Mouse (Mus musculus) induced T-regulatory cell, adult 2 months (primary cell): ENCODE results near the gene Jmjd1c.
A peak's percentile ranks its signal among the peaks of the same experiment; 100 is the strongest.

Experiments
- DNase-seq: peaks from one replicate; pipeline ENCODE4 v3.0.0-alpha.2; 2012; ENCODE audit warnings: low read depth

Jmjd1c gene

GRCm38 (mm10) chr10:67104543-67104942, 8.6 kb downstream of the Jmjd1c start:
- no peak for DNase-seq

- no peak for DNase-seq
These were observed 9.6 kb downstream of the Jmjd1c start for GRCm38 (mm10) chr10:67105331-67106217.

- no peak for DNase-seq
These were observed 10.5 kb downstream of the Jmjd1c start for GRCm38 (mm10) chr10:67106400-67106799.

GRCm38 (mm10) chr10:67107017-67107761, 11.3 kb downstream of the Jmjd1c start:
- DNase-seq, result no peak

GRCm38 (mm10) chr10:67108096-67108495, 12.2 kb downstream of the Jmjd1c start:
- DNase-seq, result no peak

GRCm38 (mm10) chr10:67109635-67110034, 13.7 kb downstream of the Jmjd1c start:
- DNase-seq, result no peak

DNA sequence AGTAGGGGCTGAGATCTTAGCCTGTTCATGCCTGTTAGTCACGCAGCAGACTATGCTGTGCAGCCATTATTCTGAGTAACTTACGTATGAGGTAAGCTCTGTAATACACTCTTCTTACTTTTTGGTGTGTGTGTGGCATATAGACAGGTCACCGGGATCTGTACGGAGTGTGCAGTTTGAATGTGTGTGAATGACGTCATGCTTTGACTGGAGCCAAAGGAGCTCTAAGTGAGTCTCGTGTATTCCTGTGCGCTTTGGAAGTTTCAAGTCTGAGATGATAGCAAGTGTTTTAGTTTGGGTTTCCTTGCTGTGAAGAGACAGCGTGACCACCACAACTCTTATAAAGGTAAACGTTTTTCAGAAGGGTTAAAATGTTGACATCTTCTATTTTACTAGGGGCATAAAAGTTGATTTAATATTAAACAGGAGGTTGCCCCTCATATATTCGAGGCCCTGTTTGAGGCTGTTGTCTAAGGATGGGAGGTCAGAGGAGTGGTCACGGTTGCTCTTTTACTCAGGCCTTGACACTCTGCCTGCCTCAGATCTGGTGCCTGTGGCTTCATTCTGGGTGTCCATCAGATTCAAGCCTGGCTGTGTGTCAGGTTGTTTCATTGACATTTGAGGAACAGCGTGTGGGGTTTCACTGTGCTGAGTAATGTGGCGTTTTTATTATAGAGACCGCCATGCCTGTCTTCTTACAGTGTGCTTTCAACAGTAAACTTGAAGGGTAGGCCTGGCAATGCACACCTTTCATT, 15.3 kb downstream of the Jmjd1c start:
- DNase-seq, result no peak

DNA sequence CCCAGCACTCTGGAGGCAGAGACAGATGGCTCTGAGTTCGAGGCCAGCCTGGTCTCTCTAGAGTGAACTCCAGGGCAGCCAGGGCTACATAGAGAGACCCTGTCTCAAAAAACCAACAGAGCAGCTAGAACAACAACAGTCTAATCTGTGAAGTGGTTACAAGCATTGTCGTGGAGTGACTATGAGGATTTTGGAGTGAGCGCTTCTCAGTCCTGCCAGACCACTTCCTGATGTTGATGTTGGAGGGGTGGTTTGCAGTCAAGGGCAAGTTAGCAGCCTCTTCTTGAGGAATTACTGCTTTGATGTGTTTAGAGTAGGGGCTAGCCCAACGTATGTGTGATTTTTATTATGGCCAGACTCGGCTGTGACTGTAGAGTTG, 15.9 kb downstream of the Jmjd1c start:
- DNase-seq, result peak; percentile 59

- peak; percentile 55 for DNase-seq
These were observed 17.0 kb downstream of the Jmjd1c start for GRCm38 (mm10) chr10:67112967-67113366.

DNA sequence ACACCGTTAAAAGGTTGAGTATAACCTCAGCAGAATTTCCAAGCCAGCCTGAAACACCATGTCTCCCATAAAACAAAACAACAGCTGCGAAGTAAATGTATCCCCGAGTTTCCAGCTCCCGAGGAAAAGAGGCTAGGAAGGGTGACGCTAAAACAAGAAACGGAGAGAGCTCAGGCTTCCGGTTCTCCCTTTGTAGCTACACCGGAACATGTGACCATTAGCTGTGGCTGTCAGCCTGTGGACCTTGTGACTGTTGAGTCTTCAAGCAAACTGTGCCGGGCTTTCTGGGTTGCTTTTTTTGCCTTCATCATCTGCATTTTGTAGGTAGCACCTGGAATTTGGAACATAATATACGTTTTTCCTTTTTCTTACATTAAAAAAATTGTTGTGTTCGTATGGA, 17.9 kb downstream of the Jmjd1c start:
- no peak for DNase-seq

GRCm38 (mm10) chr10:67115115-67115514, 19.2 kb downstream of the Jmjd1c start:
- DNase-seq, result peak; percentile 51

DNA sequence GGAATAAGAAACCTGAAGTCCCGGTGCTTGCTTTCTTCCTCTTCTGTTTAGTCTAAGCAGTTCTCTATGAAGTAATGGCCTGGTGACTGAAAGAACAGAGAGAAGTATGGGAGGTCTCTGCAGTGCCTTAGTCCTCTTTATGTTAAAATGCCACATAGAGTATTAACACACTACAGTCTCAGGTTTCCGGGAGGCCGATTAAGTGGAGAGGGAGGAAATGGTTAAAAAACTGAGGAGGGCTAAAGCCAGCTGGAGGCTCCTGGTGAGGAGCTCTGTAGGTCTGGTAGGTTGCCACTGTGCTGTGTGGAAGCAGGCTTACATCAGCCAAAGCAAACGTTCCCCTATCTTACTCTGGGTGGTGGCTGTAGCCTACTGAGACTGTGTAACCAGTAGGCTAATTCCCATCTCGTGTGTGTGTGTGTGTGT, 19.8 kb downstream of the Jmjd1c start:
- no peak for DNase-seq

GRCm38 (mm10) chr10:67116251-67116650, 20.3 kb downstream of the Jmjd1c start:
- DNase-seq, result no peak

DNA sequence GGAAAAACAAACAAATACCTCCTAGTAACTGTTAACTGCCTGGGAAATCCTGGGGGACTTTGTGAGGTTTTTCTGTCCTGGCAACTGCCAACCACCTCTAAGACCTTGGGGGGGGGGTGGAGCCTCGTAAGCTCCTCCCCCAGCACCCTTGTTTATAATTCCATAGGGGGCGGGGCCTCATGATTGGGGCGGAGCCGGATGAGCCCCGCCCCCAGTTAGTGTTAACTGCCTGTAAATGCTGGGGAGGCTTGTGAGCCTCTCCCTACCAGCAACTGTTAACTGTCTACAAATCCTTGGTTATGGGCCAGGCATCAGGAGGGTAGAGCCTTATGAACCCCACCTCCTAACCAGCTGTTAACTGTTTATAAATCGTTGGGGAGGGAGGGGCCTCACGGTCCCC, 23.4 kb downstream of the Jmjd1c start:
- DNase-seq, result peak; percentile 53

DNA sequence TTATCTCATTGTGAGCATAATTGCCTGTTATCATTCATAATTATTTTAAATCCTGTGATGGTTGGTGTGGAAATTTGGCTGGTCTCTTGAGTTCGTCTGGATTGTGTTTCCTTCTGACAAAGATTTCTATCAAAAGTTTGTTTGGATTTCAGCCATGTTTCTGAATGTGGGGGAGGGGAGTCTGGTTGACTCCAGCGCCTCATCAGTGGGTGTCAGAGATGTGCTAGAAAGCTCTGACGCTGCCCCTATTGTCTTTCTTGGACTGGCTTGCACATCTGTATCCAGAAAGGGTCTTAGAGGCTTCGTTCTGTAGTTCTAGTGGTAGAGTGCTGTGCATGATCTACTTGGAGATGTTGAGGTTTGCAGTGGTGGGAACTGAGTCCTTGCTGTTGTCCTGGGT, 24.3 kb downstream of the Jmjd1c start:
- DNase-seq, result peak; percentile 34

DNA sequence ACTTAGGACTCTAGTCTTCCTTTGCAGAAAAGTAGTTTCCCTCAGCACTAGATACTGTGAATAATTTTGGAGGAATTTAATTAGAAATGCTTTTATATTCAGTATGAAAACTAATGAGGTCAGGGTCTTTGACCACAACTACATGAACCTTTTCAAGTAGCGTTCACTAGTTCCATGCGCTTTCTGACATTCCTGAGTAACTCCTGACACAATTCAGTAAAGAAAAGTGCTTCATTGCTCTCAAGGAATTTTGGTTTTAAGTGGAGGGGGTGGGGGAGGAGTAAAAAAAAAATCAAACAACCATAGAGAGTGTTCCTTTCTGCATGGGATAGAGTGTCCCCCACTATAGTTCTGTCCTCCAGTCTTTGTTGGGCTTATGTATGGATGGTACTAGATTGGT, 24.7 kb downstream of the Jmjd1c start:
- no peak for DNase-seq

- no peak for DNase-seq
These were observed 27.8 kb downstream of the Jmjd1c start for GRCm38 (mm10) chr10:67123756-67124155.

DNA sequence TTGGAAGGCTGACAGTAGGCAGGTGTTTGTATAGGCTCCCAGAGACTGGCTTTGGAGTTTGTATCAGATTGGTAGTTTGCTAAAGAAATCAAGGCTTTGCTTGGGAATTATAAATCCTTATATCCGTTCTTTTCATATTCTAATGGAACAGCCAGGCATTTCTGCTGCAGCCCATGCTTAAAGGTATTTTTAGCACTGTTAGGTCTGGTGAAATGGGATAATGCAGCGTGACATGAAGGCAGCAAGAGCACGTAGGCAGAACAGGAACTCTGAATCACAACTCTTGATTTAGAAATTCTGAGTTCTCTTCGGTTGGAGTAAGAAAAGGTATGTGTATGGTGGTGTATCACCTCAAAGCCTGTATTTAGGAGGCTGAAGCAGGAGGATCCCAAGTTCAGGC, 28.2 kb downstream of the Jmjd1c start:
- DNase-seq, result no peak

DNA sequence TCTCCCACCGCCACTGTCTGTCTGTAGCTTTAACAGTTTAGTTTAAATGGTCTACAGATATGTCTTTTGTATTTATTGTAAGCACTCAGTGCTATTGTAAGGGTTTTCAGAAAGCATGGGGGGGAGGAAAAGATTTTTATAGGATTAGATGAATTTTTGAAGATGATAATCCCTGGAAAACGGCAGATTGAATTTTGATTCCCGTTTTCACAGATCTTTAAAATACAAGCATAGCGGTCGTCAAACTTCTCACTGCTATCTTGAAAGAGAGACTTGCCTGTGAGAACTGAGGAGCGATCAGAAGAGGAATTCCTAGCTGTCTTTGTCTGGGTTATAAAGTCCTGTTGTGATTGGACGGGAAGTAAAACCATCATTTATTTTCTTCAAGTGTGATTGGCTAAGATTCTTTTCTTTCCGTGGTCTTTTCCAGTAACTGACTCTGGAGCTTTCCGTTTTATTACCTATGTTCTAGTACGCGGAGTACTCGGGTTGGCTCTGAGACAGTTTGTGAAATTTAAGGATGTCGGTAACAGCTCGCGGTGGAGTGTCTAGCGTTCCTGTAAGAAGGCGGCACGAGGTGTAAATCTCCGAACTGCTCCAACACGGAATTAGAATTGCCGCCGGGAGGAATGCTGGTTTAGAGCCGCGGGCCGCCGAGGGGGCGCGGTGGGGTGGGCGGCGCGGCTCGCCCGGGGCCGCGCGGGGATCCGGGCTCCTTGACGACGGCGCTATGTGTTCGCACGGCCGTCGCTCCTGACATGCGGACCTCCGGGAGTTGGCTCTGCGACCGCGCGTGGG, 30.3 kb downstream of the Jmjd1c start:
- peak; percentile 56 for DNase-seq

- peak; percentile 57 for DNase-seq
These were observed 31.2 kb downstream of the Jmjd1c start for GRCm38 (mm10) chr10:67126859-67127758.

DNA sequence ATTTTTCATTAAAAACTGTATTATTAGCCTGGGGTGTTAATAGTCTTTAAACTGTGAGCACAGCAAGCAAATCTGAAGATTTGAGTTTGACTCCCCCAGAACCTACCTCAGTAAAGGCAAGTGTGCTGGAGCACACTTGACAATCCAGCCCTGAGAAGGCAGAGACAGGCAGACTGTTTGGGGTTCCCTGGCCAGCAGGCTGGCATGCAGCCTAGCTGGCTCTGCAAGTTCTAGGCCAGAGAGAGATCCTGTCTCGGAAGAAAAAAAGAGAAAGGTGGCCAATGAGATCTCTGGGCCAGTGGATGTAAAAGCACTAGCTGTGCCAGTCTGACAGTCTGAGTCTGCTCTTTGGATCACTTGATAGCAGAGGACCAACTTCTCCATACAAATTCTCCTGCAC, 33.6 kb downstream of the Jmjd1c start:
- no peak for DNase-seq
